In the genomic region with DNA sequence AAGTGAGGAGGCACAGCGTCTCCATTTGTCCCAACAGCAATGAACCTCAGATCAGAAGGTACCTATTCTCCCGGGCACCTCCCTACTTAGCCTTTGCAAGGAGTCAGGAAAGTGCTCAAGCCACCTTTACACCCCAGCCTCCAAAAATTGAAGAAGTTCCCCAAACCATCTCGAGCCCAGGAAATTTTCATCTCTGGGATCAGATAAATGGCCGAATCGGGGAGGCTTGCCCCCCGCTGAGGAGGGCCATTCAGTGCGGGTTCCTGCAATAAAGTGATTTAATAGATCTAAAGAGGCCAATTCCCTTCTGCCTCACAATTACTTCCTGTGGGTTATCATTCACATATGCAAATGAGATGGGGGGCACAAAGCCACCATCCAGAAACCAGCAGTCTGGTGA, we compare ENCODE assay signal across 25 mouse cellular contexts. TPM values are rescaled to one million over a fixed set of nuclear protein-coding genes. Genes with fewer than 3 reads are reported as not detected.
A peak's percentile ranks its signal among the peaks of the same experiment; 100 is the strongest.
DNase-seq lines count a peak whose midpoint lies in the region; ATAC-seq lines count a peak whose summit lies in the region.
"Had no signal": no experiment of that assay in that cellular context is flagged by ENCODE, and none has a peak within 500 bp of the region (broad histone marks: within the 10 kb centered on the region; RNA-seq: fewer than 3 reads in every experiment).

No protein-coding gene starts in this region.

- H3K9me3 ChIP-seq in forebrain, embryonic 10.5 days = no peaks in the 10 kb centered on the region
- H3K9me3 ChIP-seq in forebrain, embryonic 16.5 days (ENCODE audit: control insufficient read depth, low read length) = no peaks in the 10 kb centered on the region
- H3K9me3 ChIP-seq in hindbrain, embryonic 12.5 days (replicated peaks) = no peaks in the 10 kb centered on the region
- H3K9me3 ChIP-seq in hindbrain, embryonic 13.5 days = no peaks in the 10 kb centered on the region
- no peaks in the 10 kb centered on the region for H3K9me3 ChIP-seq in neural tube, embryonic 12.5 days
- no peaks in the 10 kb centered on the region for H3K9me3 ChIP-seq in midbrain, embryonic 14.5 days (ENCODE audit: control insufficient read depth, low read length)
- H3K9me3 ChIP-seq: embryonic facial prominence, embryonic 15.5 days; lung, embryonic 15.5 days; neural tube, embryonic 13.5 days had no signal

- DNase-seq in forebrain, embryonic 10.5 days (ENCODE audit: extremely low spot score, low spot score) = no peak
- no peak for DNase-seq in neural tube, embryonic 10.5 days (ENCODE audit: extremely low spot score, low spot score)
- DNase-seq in midbrain, embryonic 14.5 days = no peak
- no peak for DNase-seq in thymus, postnatal 0 days (ENCODE audit: low spot score)
- DNase-seq: cerebellum, adult 18-20 months; cerebellum, postnatal 25 days; gastrocnemius, postnatal 14 days; heart, adult 18-20 months; lung, postnatal 4 days; right cerebral cortex, postnatal 25 days; thymus, adult 2 months had no signal

- no peak overlapping the region for H3K4me2 ChIP-seq in forebrain, embryonic 16.5 days (ENCODE audit: low read length)
- peak overlapping the region; percentile 62 for H3K4me2 ChIP-seq in hindbrain, embryonic 12.5 days (replicated peaks)
- H3K4me2 ChIP-seq in hindbrain, embryonic 13.5 days = no peak overlapping the region
- H3K4me2 ChIP-seq in neural tube, embryonic 12.5 days (replicated peaks) = peak overlapping the region; percentile 70
- H3K4me2 ChIP-seq in midbrain, embryonic 14.5 days (ENCODE audit: low read length) = peak overlapping the region; percentile 52
- H3K4me2 ChIP-seq: embryonic facial prominence, embryonic 15.5 days; hindbrain, embryonic 14.5 days; lung, embryonic 15.5 days had no signal

- WGBS in forebrain, embryonic 10.5 days = 3% methylated on average over 7 of the region's 7 CpGs
- WGBS in forebrain, embryonic 16.5 days = 2% methylated on average over 7 of the region's 7 CpGs
- whole genome bisulfite sequencing in hindbrain, embryonic 12.5 days = 2% methylated on average over 7 of the region's 7 CpGs
- WGBS in hindbrain, embryonic 13.5 days = 4% methylated on average over 7 of the region's 7 CpGs
- WGBS in neural tube, embryonic 12.5 days = 2% methylated on average over 7 of the region's 7 CpGs
- WGBS in midbrain, embryonic 14.5 days = 2% methylated on average over 7 of the region's 7 CpGs

- peaks cover 93% of the 10 kb centered on the region for H3K4me1 ChIP-seq in forebrain, embryonic 10.5 days
- peaks cover 17% of the 10 kb centered on the region for H3K4me1 ChIP-seq in forebrain, embryonic 16.5 days (replicated peaks; ENCODE audit: control insufficient read depth, insufficient read depth, low read length)
- H3K4me1 ChIP-seq in hindbrain, embryonic 12.5 days = peaks cover 57% of the 10 kb centered on the region
- peaks cover 54% of the 10 kb centered on the region for H3K4me1 ChIP-seq in hindbrain, embryonic 13.5 days (replicated peaks)
- peaks cover 55% of the 10 kb centered on the region for H3K4me1 ChIP-seq in neural tube, embryonic 12.5 days
- H3K4me1 ChIP-seq in midbrain, embryonic 14.5 days (ENCODE audit: control insufficient read depth, insufficient read depth, low read length) = peaks cover 42% of the 10 kb centered on the region

- H3K4me3 ChIP-seq in forebrain, embryonic 10.5 days = peak overlapping the region; percentile 94
- H3K4me3 ChIP-seq in forebrain, embryonic 16.5 days (replicated peaks; ENCODE audit: low read length) = no peak overlapping the region
- peak overlapping the region; percentile 38; the same call in 1 of the 2 replicates for H3K4me3 ChIP-seq in hindbrain, embryonic 12.5 days
- no peak overlapping the region for H3K4me3 ChIP-seq in hindbrain, embryonic 13.5 days
- no peak overlapping the region for H3K4me3 ChIP-seq in neural tube, embryonic 12.5 days
- H3K4me3 ChIP-seq in midbrain, embryonic 14.5 days (replicated peaks; ENCODE audit: low read depth, low read length) = no peak overlapping the region
- H3K4me3 ChIP-seq: embryonic facial prominence, embryonic 15.5 days; lung, embryonic 15.5 days; neural tube, embryonic 13.5 days had no signal

- H3K27me3 ChIP-seq in forebrain, embryonic 10.5 days (ENCODE audit: poor library complexity, severe bottlenecking) = no peaks in the 10 kb centered on the region
- peaks cover 40% of the 10 kb centered on the region for H3K27me3 ChIP-seq in forebrain, embryonic 16.5 days (replicated peaks; ENCODE audit: control insufficient read depth, insufficient read depth, low read length)
- H3K27me3 ChIP-seq in hindbrain, embryonic 12.5 days = peaks cover 4% of the 10 kb centered on the region; the same call in 1 of the 2 replicates
- peaks cover 20% of the 10 kb centered on the region for H3K27me3 ChIP-seq in hindbrain, embryonic 13.5 days
- H3K27me3 ChIP-seq in neural tube, embryonic 12.5 days (replicated peaks) = peaks cover 8% of the 10 kb centered on the region; the same call in 1 of the 2 replicates
- no peaks in the 10 kb centered on the region for H3K27me3 ChIP-seq in midbrain, embryonic 14.5 days (ENCODE audit: control insufficient read depth, insufficient read depth, low read length)

- ATAC-seq in forebrain, embryonic 16.5 days = no peak
- ATAC-seq in hindbrain, embryonic 12.5 days (ENCODE audit: low FRiP score) = no peak
- no peak for ATAC-seq in hindbrain, embryonic 13.5 days (ENCODE audit: low FRiP score)
- ATAC-seq in neural tube, embryonic 12.5 days (ENCODE audit: low FRiP score, low read depth) = no peak
- ATAC-seq in midbrain, embryonic 14.5 days (ENCODE audit: low FRiP score, low TSS enrichment) = no peak
- ATAC-seq: intestine, embryonic 16.5 days had no signal

- H3K9ac ChIP-seq in forebrain, embryonic 16.5 days (replicated peaks; ENCODE audit: low read depth, low read length) = no peak overlapping the region
- no peak overlapping the region for H3K9ac ChIP-seq in hindbrain, embryonic 12.5 days
- no peak overlapping the region for H3K9ac ChIP-seq in hindbrain, embryonic 13.5 days
- H3K9ac ChIP-seq in neural tube, embryonic 12.5 days = no peak overlapping the region
- H3K9ac ChIP-seq in midbrain, embryonic 14.5 days (replicated peaks; ENCODE audit: low read length) = no peak overlapping the region
- H3K9ac ChIP-seq: embryonic facial prominence, embryonic 15.5 days; hindbrain, embryonic 14.5 days; lung, embryonic 15.5 days; neural tube, embryonic 13.5 days had no signal

- peaks cover 27% of the 10 kb centered on the region for H3K36me3 ChIP-seq in forebrain, embryonic 10.5 days (replicated peaks)
- no peaks in the 10 kb centered on the region for H3K36me3 ChIP-seq in forebrain, embryonic 16.5 days (ENCODE audit: control insufficient read depth, insufficient read depth)
- H3K36me3 ChIP-seq in hindbrain, embryonic 12.5 days = no peaks in the 10 kb centered on the region
- no peaks in the 10 kb centered on the region for H3K36me3 ChIP-seq in hindbrain, embryonic 13.5 days
- no peaks in the 10 kb centered on the region for H3K36me3 ChIP-seq in neural tube, embryonic 12.5 days
- no peaks in the 10 kb centered on the region for H3K36me3 ChIP-seq in midbrain, embryonic 14.5 days (ENCODE audit: control insufficient read depth, insufficient read depth, low read length)
- H3K36me3 ChIP-seq: embryonic facial prominence, embryonic 15.5 days; lung, embryonic 15.5 days; neural tube, embryonic 13.5 days had no signal

- H3K27ac ChIP-seq in forebrain, embryonic 10.5 days = peak overlapping the region; percentile 97
- H3K27ac ChIP-seq in forebrain, embryonic 16.5 days (ENCODE audit: low read length) = no peak overlapping the region
- H3K27ac ChIP-seq in hindbrain, embryonic 12.5 days = peak overlapping the region; percentile 23; the same call in 1 of the 2 replicates
- H3K27ac ChIP-seq in hindbrain, embryonic 13.5 days = no peak overlapping the region
- H3K27ac ChIP-seq in neural tube, embryonic 12.5 days = no peak overlapping the region
- no peak overlapping the region for H3K27ac ChIP-seq in midbrain, embryonic 14.5 days (replicated peaks; ENCODE audit: low read depth, low read length)
- H3K27ac ChIP-seq: embryonic facial prominence, embryonic 15.5 days; hindbrain, embryonic 14.5 days; kidney, postnatal 0 days; lung, embryonic 15.5 days; neural tube, embryonic 13.5 days had no signal

RNA-seq across cellular contexts. Expression of gene Lin28a, which starts 2.4 kb away (rescaled TPM):
- polyA plus RNA-seq in forebrain, embryonic 10.5 days (2016; fragmentation: Nextera tagmentation; extraction: Ambion mirVana) = 21.6 and 25.7 TPM in 2 replicates
- not detected in 2 replicates for polyA plus RNA-seq in forebrain, embryonic 16.5 days (2015; fragmentation: Nextera tagmentation; extraction: Ambion mirVana)
- polyA plus RNA-seq in hindbrain, embryonic 12.5 days (2016; fragmentation: Nextera tagmentation; extraction: Ambion mirVana) = 1.4 TPM in 2 replicates
- 0.17 and 0.31 TPM in 2 replicates for polyA plus RNA-seq in hindbrain, embryonic 13.5 days (2015; fragmentation: Nextera tagmentation; extraction: Ambion mirVana)
- 0.84 and 1.9 TPM in 2 replicates for polyA plus RNA-seq in neural tube, embryonic 12.5 days (2016; fragmentation: Nextera tagmentation; extraction: Ambion mirVana)
- 0.13 and 0.31 TPM in 2 replicates for polyA plus RNA-seq in midbrain, embryonic 14.5 days (2014; fragmentation: Nextera tagmentation; extraction: Ambion mirVana)
- polyA plus RNA-seq in thymus, postnatal 0 days (2015; fragmentation: Nextera tagmentation; extraction: Ambion mirVana) = 0.04 and 0.13 TPM in 2 replicates
- polyA plus RNA-seq: embryonic facial prominence, embryonic 15.5 days; heart, embryonic 16.5 days; kidney, postnatal 0 days; liver, adult 2 months; urinary bladder, adult 2 months had no signal

RNA-seq across cellular contexts. Expression of gene Dhdds, which starts 15.5 kb away (rescaled TPM):
- 40.3 and 41.9 TPM in 2 replicates for polyA plus RNA-seq in forebrain, embryonic 10.5 days (2016; fragmentation: Nextera tagmentation; extraction: Ambion mirVana)
- 52.5 and 60.9 TPM in 2 replicates for polyA plus RNA-seq in forebrain, embryonic 16.5 days (2015; fragmentation: Nextera tagmentation; extraction: Ambion mirVana)
- 43.1 and 44.1 TPM in 2 replicates for polyA plus RNA-seq in hindbrain, embryonic 12.5 days (2016; fragmentation: Nextera tagmentation; extraction: Ambion mirVana)
- polyA plus RNA-seq in hindbrain, embryonic 13.5 days (2015; fragmentation: Nextera tagmentation; extraction: Ambion mirVana) = 43.4 and 44.0 TPM in 2 replicates
- polyA plus RNA-seq in neural tube, embryonic 12.5 days (2016; fragmentation: Nextera tagmentation; extraction: Ambion mirVana) = 41.1 and 42.7 TPM in 2 replicates
- 46.6 and 48.2 TPM in 2 replicates for polyA plus RNA-seq in midbrain, embryonic 14.5 days (2014; fragmentation: Nextera tagmentation; extraction: Ambion mirVana)
- 26.2 and 29.8 TPM in 2 replicates for polyA plus RNA-seq in thymus, postnatal 0 days (2015; fragmentation: Nextera tagmentation; extraction: Ambion mirVana)

RNA-seq across cellular contexts. Expression of gene Zfp683, which starts 37.4 kb away (rescaled TPM):
- not detected in 2 replicates for polyA plus RNA-seq in forebrain, embryonic 10.5 days (2016; fragmentation: Nextera tagmentation; extraction: Ambion mirVana)
- not detected in 2 replicates for polyA plus RNA-seq in forebrain, embryonic 16.5 days (2015; fragmentation: Nextera tagmentation; extraction: Ambion mirVana)
- not detected in 2 replicates for polyA plus RNA-seq in hindbrain, embryonic 12.5 days (2016; fragmentation: Nextera tagmentation; extraction: Ambion mirVana)
- not detected in 2 replicates for polyA plus RNA-seq in hindbrain, embryonic 13.5 days (2015; fragmentation: Nextera tagmentation; extraction: Ambion mirVana)
- polyA plus RNA-seq in neural tube, embryonic 12.5 days (2016; fragmentation: Nextera tagmentation; extraction: Ambion mirVana) = not detected in 2 replicates
- polyA plus RNA-seq in midbrain, embryonic 14.5 days (2014; fragmentation: Nextera tagmentation; extraction: Ambion mirVana) = not detected in 2 replicates
- 0.57 and 0.60 TPM in 2 replicates for polyA plus RNA-seq in thymus, postnatal 0 days (2015; fragmentation: Nextera tagmentation; extraction: Ambion mirVana)
- polyA plus RNA-seq: embryonic facial prominence, embryonic 15.5 days; hindbrain, embryonic 14.5 days; intestine, embryonic 16.5 days; kidney, postnatal 0 days; lung, embryonic 15.5 days; neural tube, embryonic 13.5 days; stomach, embryonic 16.5 days had no signal

RNA-seq across cellular contexts. Expression of gene Crybg2, which starts 44.4 kb away (rescaled TPM):
- polyA plus RNA-seq in forebrain, embryonic 10.5 days (2016; fragmentation: Nextera tagmentation; extraction: Ambion mirVana) = 1.7 and 3.5 TPM in 2 replicates
- 1.2 and 1.6 TPM in 2 replicates for polyA plus RNA-seq in forebrain, embryonic 16.5 days (2015; fragmentation: Nextera tagmentation; extraction: Ambion mirVana)
- 2.3 and 2.5 TPM in 2 replicates for polyA plus RNA-seq in hindbrain, embryonic 12.5 days (2016; fragmentation: Nextera tagmentation; extraction: Ambion mirVana)
- polyA plus RNA-seq in hindbrain, embryonic 13.5 days (2015; fragmentation: Nextera tagmentation; extraction: Ambion mirVana) = 0.49 and 1.1 TPM in 2 replicates
- polyA plus RNA-seq in neural tube, embryonic 12.5 days (2016; fragmentation: Nextera tagmentation; extraction: Ambion mirVana) = 0.65 and 1.5 TPM in 2 replicates
- 1.8 and 2.3 TPM in 2 replicates for polyA plus RNA-seq in midbrain, embryonic 14.5 days (2014; fragmentation: Nextera tagmentation; extraction: Ambion mirVana)
- polyA plus RNA-seq in thymus, postnatal 0 days (2015; fragmentation: Nextera tagmentation; extraction: Ambion mirVana) = 6.1 and 6.4 TPM in 2 replicates

RNA-seq across cellular contexts. Expression of gene Hmgn2, which starts 47.8 kb away (rescaled TPM):
- polyA plus RNA-seq in forebrain, embryonic 10.5 days (2016; fragmentation: Nextera tagmentation; extraction: Ambion mirVana) = 3,760 and 3,774 TPM in 2 replicates
- 1,750 and 1,938 TPM in 2 replicates for polyA plus RNA-seq in forebrain, embryonic 16.5 days (2015; fragmentation: Nextera tagmentation; extraction: Ambion mirVana)
- 2,290 and 2,342 TPM in 2 replicates for polyA plus RNA-seq in hindbrain, embryonic 12.5 days (2016; fragmentation: Nextera tagmentation; extraction: Ambion mirVana)
- 1,402 and 1,435 TPM in 2 replicates for polyA plus RNA-seq in hindbrain, embryonic 13.5 days (2015; fragmentation: Nextera tagmentation; extraction: Ambion mirVana)
- polyA plus RNA-seq in neural tube, embryonic 12.5 days (2016; fragmentation: Nextera tagmentation; extraction: Ambion mirVana) = 2,314 and 2,342 TPM in 2 replicates
- polyA plus RNA-seq in midbrain, embryonic 14.5 days (2014; fragmentation: Nextera tagmentation; extraction: Ambion mirVana) = 1,199 and 1,387 TPM in 2 replicates
- 2,843 and 2,903 TPM in 2 replicates for polyA plus RNA-seq in thymus, postnatal 0 days (2015; fragmentation: Nextera tagmentation; extraction: Ambion mirVana)

Comparison
In these comparisons a context has a peak if more than half of its experiments do, and no peak if none do; other contexts are left out.
1. H3K27ac ChIP-seq: peak in forebrain, embryonic 10.5 days (single experiment) and hindbrain, embryonic 12.5 days (single experiment); none in forebrain, embryonic 16.5 days (single experiment), hindbrain, embryonic 13.5 days (single experiment), neural tube, embryonic 12.5 days (single experiment) and midbrain, embryonic 14.5 days (single experiment).
2. H3K4me3 ChIP-seq: peak in forebrain, embryonic 10.5 days (single experiment) and hindbrain, embryonic 12.5 days (single experiment); none in forebrain, embryonic 16.5 days (single experiment), hindbrain, embryonic 13.5 days (single experiment), neural tube, embryonic 12.5 days (single experiment) and midbrain, embryonic 14.5 days (single experiment).
3. H3K4me2 ChIP-seq: peak in hindbrain, embryonic 12.5 days (single experiment), neural tube, embryonic 12.5 days (single experiment) and midbrain, embryonic 14.5 days (single experiment); none in forebrain, embryonic 16.5 days (single experiment) and hindbrain, embryonic 13.5 days (single experiment).